Mouse (Mus musculus) gastrocnemius, adult 18-20 months (tissue): ENCODE data around the gene Cnga1. TPM values are rescaled to one million over a fixed set of nuclear protein-coding genes. Genes with fewer than 3 reads are reported as not detected.

Experiments used
- total RNA-seq, 2 experiments: library from RNA; stranded (reverse); gene quantifications; 2 replicates each; pipeline ENCODE4 v1.2.3; 2021

Cnga1 gene
- total RNA-seq, 2 experiments from 2014 or later: not detected

Other genes starting within 250 kb of the Cnga1 start
- gene Corin, start 139.8 kb downstream of the Cnga1 start, total RNA-seq: under 1 TPM; 0.07 to 0.55 TPM
- 1 to 10 TPM; 3.0 to 3.6 TPM for gene Nfxl1, start 84.6 kb downstream of the Cnga1 start, total RNA-seq
- not detected for gene Zar1, start 63.0 kb downstream of the Cnga1 start, total RNA-seq
- not detected for gene Gm5868, start 56.7 kb downstream of the Cnga1 start, total RNA-seq
- under 1 TPM in 1 of 2 experiments, not detected in 1; 0.05 TPM for gene Nipal1, start 3.5 kb upstream of the Cnga1 start, total RNA-seq
- not detected for gene Txk, start 108.5 kb upstream of the Cnga1 start, total RNA-seq
- gene Tec, start 224.2 kb upstream of the Cnga1 start, total RNA-seq: 1 to 10 TPM; 2.0 to 2.7 TPM